Mouse (Mus musculus): ENCODE data around the gene Gal. TPM values are rescaled to one million over a fixed set of nuclear protein-coding genes. Genes with fewer than 3 reads are reported as not detected.

Gal gene
- polyA plus RNA-seq, 1 experiment from 2014 or later = 5.3 TPM

Other genes with a start within 250 kb of the Gal start
- gene Mrpl21, start 131.6 kb downstream of the Gal start, polyA plus RNA-seq (2014; fragmentation: Nextera tagmentation; extraction: Ambion mirVana) = 121 and 122 TPM in 2 replicates
- gene Ighmbp2, start 131.5 kb downstream of the Gal start, polyA plus RNA-seq (2014; fragmentation: Nextera tagmentation; extraction: Ambion mirVana) = 7.7 and 8.0 TPM in 2 replicates
- 6.6 and 8.0 TPM in 2 replicates for gene Cpt1a, start 92.2 kb downstream of the Gal start, polyA plus RNA-seq (2014; fragmentation: Nextera tagmentation; extraction: Ambion mirVana)
- gene Tesmin, start 25.7 kb downstream of the Gal start, polyA plus RNA-seq (2014; fragmentation: Nextera tagmentation; extraction: Ambion mirVana) = 0.13 TPM in 1 of 2 replicates, not detected in the other
- 85.0 and 88.5 TPM in 2 replicates for gene Ppp6r3, start 161.2 kb upstream of the Gal start, polyA plus RNA-seq (2014; fragmentation: Nextera tagmentation; extraction: Ambion mirVana)